Mouse (Mus musculus) hematopoietic stem cell, adult 5-6 weeks (primary cell): Measurements from ENCODE around the gene D430042O09Rik. TPM values are rescaled to one million over a fixed set of nuclear protein-coding genes. Genes with fewer than 3 reads are reported as not detected.
A peak's percentile ranks its signal among the peaks of the same experiment; 100 is the strongest.

ENCODE experiments used
- ATAC-seq, 2 experiments: fragments of 125-278 bp in 1 of 2; replicated peaks in 1 of 2; 2 replicates each; pipeline ENCODE4 v1.8.0; 2016 to 2017; ENCODE audit warnings: inconsistent platforms in 2 of 2, mild to moderate bottlenecking in 2 of 2, moderate number of reproducible peaks in 2 of 2, low read depth in 1 of 2, moderate TSS enrichment in 1 of 2; ENCODE audit not compliant: low FRiP score in 2 of 2, poor library complexity in 2 of 2, severe bottlenecking in 2 of 2, insufficient read depth in 1 of 2, low TSS enrichment in 1 of 2
- total RNA-seq: library from RNA; stranded (forward); fragments of 172-1452, 232-1000 nt; gene quantifications from 2 replicates; pipeline ENCODE4 v1.2.3, GENCODE M21; 2017

The D430042O09Rik gene
- total RNA-seq = 9.9 and 15.8 TPM in 2 replicates

GRCm38 (mm10) chr7:125707593-125708022 lies at the start of gene D430042O09Rik, which contains the start of gene Gtf3c1:
Gene D430042O09Rik (plus strand): TSS chr7:125707888.
Gene Gtf3c1 (minus strand): TSS chr7:125707780.
- peak; percentile 95 to 98 for ATAC-seq

DNA sequence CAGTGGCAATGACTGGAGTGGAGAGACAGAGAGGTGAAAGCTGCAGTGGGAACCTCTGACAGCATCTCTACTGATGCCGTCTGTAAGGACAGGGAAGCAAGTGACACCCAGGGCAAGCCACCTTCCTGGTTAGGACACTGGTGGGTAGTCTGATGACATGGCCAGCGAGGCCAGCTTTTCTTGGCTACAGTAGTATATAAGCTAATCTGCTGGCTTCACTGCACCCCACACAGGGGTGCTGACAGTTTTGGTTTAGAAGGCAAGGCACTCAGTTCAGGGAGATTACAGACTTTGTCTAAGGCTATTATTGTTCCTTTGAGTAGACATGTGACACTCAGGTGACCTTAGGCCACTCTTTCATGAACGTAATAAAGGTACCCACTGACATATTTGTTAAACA lies 44.0 kb upstream of the D430042O09Rik start:
- ATAC-seq = no peak

- ATAC-seq = no peak
These were observed 36.8 kb upstream of the D430042O09Rik start for GRCm38 (mm10) chr7:125670865-125671264.

GRCm38 (mm10) chr7:125671396-125671795 lies 36.3 kb upstream of the D430042O09Rik start:
- no peak for ATAC-seq

- ATAC-seq = 0 out of 4 replicates have a peak, but pooled peaks of 1 of the 2 experiments have one; percentile 40
These were observed 32.8 kb upstream of the D430042O09Rik start for GRCm38 (mm10) chr7:125674916-125675315.

DNA sequence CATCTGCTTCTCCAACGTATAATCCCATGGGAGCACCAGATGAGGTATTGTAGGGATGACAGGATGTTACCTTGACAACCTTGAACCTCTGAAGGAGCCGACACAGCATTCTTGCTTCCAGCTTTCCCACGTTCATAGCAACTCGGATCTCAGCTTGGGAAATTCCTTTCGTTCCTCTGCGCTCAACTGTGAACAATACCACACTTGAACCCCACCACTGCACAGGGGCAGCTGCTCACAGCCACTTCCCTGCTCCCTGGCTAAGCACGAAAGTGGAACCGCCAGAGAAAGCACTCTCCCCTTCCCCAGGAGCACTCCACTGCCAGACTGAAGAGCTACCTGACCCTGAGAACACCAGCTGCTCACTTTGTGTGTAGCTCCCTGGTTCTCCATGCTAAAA lies 28.9 kb upstream of the D430042O09Rik start:
- no peak for ATAC-seq

DNA sequence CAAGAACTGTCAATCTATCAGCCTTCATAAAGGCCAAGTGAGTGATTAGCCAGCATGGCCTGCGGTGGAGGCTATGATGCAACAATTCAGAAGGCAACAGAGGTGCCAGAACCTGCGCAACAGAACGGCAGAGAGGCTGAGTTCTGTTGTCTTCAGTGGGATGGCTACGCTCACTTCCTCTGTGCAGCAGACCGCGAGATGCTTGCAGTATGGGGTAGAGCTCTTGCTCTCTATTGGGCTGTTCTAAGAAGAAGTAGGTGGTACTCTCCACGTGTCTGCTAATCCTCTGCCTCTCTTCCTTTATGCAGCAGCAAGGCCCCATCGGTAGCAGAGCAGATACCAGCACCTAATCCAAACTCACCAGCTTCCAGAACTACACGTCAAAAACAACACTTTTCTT lies 27.8 kb upstream of the D430042O09Rik start:
- no peak for ATAC-seq

GRCm38 (mm10) chr7:125690516-125690915 lies 17.2 kb upstream of the D430042O09Rik start:
- no peak for ATAC-seq

DNA sequence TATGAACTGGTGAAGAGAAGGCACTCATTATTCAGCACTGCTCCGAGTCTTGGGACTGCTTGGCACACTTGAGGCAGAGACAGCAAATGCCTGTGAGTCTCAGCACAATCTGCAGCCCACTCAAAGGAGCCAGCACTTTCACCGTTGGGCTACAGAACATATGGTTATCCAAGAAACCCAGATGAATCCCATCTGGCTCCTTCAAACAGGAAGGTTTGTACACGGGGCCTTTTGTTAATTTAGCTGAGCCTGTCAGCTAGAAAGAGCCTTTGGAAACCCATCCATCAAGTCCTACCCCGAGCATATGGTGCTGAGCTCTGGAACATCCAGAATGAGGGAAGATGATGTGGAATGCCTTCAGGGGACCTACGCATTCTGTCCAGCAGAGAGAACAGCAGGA lies 13.6 kb upstream of the D430042O09Rik start:
- ATAC-seq = no peak

- ATAC-seq = no peak
These were observed 4.9 kb upstream of the D430042O09Rik start for GRCm38 (mm10) chr7:125702791-125703190.

- ATAC-seq = peak; percentile 46 to 51
These were observed 502 bp upstream of the D430042O09Rik start for GRCm38 (mm10) chr7:125707186-125707585.

DNA sequence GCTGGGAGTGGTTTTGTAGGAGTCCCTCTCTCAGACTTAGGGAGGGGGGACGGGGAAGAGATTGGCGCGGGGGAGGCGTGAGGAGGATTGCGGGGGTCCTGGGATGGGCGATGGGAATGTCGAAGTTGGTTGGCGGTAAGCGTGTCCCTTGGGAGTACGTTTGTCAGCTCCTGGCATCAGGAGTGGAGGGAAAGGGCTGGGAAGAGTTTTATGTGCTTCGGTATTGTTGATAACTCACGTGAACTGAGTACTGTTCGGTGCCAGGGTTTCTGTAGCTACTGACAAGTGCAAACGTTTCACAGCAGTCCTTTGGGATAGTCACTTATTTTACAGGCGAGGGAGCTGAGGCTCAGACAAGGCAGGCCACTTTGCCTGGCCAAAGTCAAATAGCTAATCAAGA lies 412 bp downstream of the D430042O09Rik start:
- no peak for ATAC-seq

GRCm38 (mm10) chr7:125713542-125714055 lies 5.9 kb downstream of the D430042O09Rik start:
- peak; percentile 39 to 58; a peak in 2 of 4 replicates for ATAC-seq

DNA sequence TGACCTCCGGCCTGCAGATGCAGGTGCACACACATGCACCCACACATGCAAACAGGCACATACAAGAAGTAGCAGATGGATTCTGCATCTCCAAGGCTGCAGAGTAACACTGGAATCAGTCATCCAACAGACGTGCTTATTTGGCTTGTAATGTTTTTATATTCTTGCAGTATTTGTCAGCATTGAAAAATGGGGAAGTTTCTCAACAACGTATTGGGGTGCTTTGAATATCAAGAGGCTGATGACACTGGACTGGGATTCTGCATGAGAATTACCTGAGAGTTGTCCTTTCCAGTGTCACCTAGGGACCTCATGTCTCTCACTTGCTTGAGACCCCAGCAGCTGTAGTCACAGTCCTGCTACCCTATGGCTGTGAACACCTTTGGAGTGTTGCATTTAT lies 7.1 kb downstream of the D430042O09Rik start:
- ATAC-seq = no peak

DNA sequence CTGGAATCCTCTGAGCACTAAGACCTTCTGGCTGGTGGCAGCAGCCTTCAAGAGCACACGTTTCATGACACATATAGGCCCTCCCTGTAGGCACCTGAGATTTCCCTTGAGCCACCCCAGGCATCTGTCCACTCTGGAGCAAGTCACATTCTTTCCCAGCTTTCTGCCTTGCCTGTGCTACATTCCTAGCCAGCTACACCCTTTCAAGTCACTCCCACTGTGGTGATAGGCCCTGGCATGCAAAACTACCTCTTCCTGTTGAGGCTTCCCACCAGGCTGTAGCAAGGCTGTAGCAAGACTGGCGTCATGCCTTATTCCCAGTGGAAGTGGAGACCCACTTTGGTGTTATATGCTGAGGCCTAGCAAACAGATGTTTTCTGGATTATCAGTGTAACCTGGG lies 9.0 kb downstream of the D430042O09Rik start:
- no peak for ATAC-seq

DNA sequence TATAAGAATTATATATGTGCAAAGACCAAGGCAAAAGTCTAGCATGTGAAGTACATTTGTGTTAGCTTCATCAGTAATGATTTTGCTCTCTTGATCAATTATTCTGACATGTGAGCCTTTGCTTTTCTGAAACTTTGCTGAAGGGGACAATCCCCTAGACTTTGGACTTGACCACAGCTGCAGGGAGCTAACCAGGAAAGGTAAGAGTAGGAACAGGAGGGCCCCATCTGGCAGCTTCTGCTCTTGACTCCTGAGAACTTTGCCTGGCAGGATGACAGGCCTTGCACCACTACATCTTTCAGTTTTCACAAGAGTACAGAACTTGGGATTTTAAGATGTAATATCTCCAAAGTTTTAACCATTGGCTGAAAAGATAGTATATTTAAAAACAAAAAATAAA lies 9.9 kb downstream of the D430042O09Rik start:
- no peak for ATAC-seq

GRCm38 (mm10) chr7:125720370-125720769 lies 12.7 kb downstream of the D430042O09Rik start:
- ATAC-seq = no peak

DNA sequence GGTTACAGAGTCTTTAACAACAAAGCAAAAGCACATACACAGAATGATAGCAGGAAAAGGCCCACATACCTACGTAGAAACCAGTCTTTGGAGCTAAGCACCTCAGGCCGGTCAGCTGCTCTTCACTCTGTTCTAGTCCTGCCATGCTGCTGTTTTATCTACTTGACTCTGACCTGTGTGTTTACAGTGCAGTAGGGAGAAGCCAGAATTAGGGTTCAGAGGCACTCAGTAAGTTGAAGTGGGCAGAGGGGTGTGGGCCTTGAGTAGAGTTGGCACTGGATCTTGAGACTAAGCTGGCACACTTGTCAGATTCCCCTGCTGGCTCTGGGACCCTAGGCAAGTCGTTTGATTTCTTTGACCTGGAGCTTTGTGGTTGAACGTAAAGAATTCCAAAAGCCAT lies 13.3 kb downstream of the D430042O09Rik start:
- ATAC-seq = no peak

DNA sequence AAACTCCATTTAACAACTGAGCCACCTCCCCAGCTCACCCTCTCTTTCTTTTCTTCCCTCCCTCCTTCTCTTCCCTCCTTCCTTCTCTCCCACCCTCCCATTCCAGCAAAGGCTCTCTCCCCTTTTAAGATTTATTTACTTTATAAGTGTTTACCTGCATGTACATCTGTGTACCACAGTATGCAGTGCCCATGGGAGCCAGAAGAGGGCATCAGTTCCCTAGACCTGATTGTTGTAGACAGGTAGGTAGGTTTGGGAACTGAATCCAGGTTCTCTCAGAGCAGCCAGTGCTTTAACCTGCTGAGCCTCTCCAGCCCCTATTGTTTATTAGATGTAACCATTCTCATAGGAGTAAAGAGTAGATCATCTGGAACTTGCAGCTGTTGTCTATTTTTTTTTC lies 14.4 kb downstream of the D430042O09Rik start:
- no peak for ATAC-seq
